Mouse (Mus musculus) stomach, embryonic 14.5 days (tissue): ENCODE measurements around the gene Hspa12a. TPM values are rescaled to one million over a fixed set of nuclear protein-coding genes. Genes with fewer than 3 reads are reported as not detected.
A peak's percentile ranks its signal among the peaks of the same experiment; 100 is the strongest.
"Not testable (repeated sequence)": the region's sequence is repeated elsewhere in the genome, so short reads cannot be mapped to it uniquely, and the experiment has no call there.

ENCODE experiments used
- ATAC-seq: fragments of 200-750 bp; cut with Nextera tagmentation; 2 replicates; pipeline ENCODE4 v1.8.0; 2017; ENCODE audit warnings: low read depth, moderate TSS enrichment; ENCODE audit not compliant: insufficient number of reproducible peaks, insufficient read depth, low FRiP score
- H3K27ac ChIP-seq: fragments of 300-500 bp; sonication (generic); 2 replicates; pipeline ENCODE4 v1.5.1; 2014; ENCODE audit warnings: mild to moderate bottlenecking, low read length, moderate library complexity, mixed read lengths
- H3K27me3 ChIP-seq: fragments of 300-500 bp; sonication (generic); 2 replicates; pipeline ENCODE4 v1.6.1; 2014; ENCODE audit warnings: low read length, control low read depth, mixed read lengths; ENCODE audit not compliant: control insufficient read depth, insufficient read depth
- H3K36me3 ChIP-seq: fragments of 300-500 bp; sonication (generic); 2 replicates; pipeline ENCODE4 v1.6.1; 2014; ENCODE audit warnings: mild to moderate bottlenecking, control low read depth, low read length, moderate library complexity, mixed read lengths; ENCODE audit not compliant: control insufficient read depth, insufficient read depth
- H3K4me1 ChIP-seq: fragments of 300-500 bp; sonication (generic); 2 replicates; pipeline ENCODE4 v1.6.1; 2014; ENCODE audit warnings: low read length, control low read depth, mixed read lengths; ENCODE audit not compliant: control insufficient read depth, insufficient read depth
- H3K4me2 ChIP-seq: fragments of 300-500 bp; sonication (generic); replicated peaks from 2 replicates; pipeline ENCODE4 v1.6.1; 2014; ENCODE audit warnings: low read depth, low read length, control low read depth
- H3K4me3 ChIP-seq: fragments of 300-500 bp; sonication (generic); 2 replicates; pipeline ENCODE4 v1.5.1; 2014; ENCODE audit warnings: low read depth, low read length, control low read depth
- H3K9ac ChIP-seq: fragments of 300-500 bp; sonication (generic); replicated peaks from 2 replicates; pipeline ENCODE4 v1.6.1; 2014; ENCODE audit warnings: low read depth, mild to moderate bottlenecking, control low read depth, low read length, moderate library complexity, mixed read lengths
- H3K9me3 ChIP-seq: fragments of 300-500 bp; sonication (generic); 2 replicates; pipeline ENCODE4 v1.6.1; 2016; ENCODE audit warnings: low read depth, low read length, control low read depth; ENCODE audit not compliant: control insufficient read depth
- WGBS: fragments of 180-500 bp; shearing (Covaris S2); extraction: QIAGEN DNeasy Blood & Tissue Kit; methylation state at CpG from one replicate; pipeline ENCODE4 v1.1.7; 2014; 5-methylcytosine and 5-hydroxymethylcytosine counted together
- polyA plus RNA-seq: library from polyadenylated mRNA; unstranded; fragments of >200 nt; fragmentation: Nextera tagmentation; extraction: Ambion mirVana; gene quantifications from 2 replicates; pipeline ENCODE4 v1.2.1, GENCODE M21; 2014

The Hspa12a gene
- polyA plus RNA-seq, 1 experiment from 2014 or later, result 5.0 TPM

DNA sequence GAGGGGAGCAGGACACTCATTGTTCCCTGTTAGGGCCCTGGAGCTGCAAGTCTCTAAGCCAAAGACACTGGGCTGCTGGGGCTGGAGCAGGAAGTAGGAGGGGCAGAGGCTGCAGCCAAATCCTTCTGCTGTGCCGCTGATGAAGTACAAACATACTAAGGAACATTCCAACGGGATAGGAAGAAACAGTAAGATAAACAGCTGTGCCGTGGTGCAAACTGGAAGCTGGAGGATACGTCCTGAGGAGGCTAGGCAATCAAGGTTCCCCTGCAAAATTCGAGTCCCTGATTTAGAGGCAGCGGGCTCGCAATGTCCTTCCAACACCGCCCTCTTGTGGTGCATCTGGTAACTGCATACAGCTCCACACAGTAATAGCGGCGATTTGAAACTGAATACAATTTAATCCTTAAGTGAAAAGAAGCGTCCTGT, 39.5 kb downstream of the Hspa12a start:
- H3K36me3 ChIP-seq, result no peaks in the 10 kb centered on the region
- ATAC-seq, result peak; percentile 42; the same call in 1 of the 2 replicates
- under 1% methylated on average over 11 of the region's 11 CpGs for WGBS
- H3K9ac ChIP-seq, result no peak overlapping the region
- H3K27me3 ChIP-seq, result no peaks in the 10 kb centered on the region
- peak overlapping the region; percentile 34 for H3K4me2 ChIP-seq
- H3K27ac ChIP-seq, result no peak overlapping the region
- H3K9me3 ChIP-seq, result no peaks in the 10 kb centered on the region
- H3K4me3 ChIP-seq, result peak overlapping the region; percentile 4; the same call in 1 of the 2 replicates
- no peaks in the 10 kb centered on the region for H3K4me1 ChIP-seq

DNA sequence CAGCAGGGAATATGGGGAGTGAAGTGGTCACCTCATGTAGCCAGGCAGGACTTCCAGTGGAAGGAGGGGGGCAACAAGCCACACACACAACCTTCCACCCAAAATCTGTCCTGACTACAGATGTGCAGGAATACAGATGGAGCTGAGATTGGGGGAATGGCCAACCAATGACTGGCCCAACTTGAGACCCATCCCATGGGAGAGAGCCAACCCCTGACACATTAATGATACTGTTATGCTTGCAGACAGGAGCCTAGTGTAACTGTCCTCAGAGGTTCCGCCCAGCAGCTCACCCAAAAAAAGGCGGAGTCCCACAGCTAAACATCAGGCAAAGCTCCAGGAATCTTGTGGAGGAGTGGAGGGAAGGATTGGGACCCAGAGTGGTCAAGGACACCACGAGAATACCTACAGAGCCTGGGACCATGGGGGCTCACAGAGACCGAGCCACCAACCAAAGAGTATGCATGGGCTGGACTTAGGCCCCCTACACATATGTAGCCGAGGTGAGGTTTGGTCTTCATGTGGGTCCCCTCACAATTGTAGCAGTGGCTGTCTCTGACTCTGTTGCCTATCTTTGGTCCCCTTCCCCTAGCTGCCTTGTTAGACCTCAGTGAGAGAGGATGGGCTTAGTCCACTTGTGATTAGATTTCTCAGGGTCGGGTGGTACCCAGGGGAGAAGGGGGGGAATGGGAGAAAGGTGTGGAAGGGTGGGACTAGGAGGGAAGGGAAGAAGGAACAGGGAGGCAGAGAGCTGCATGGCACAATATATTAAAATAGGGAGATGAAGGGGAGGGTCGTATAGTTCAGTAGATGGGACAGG, 40.2 kb downstream of the Hspa12a start:
- ATAC-seq, result no peak
- no peak overlapping the region for H3K27ac ChIP-seq
- no peak overlapping the region for H3K9ac ChIP-seq
- H3K4me1 ChIP-seq, result no peaks in the 10 kb centered on the region
- H3K27me3 ChIP-seq, result no peaks in the 10 kb centered on the region
- H3K36me3 ChIP-seq, result no peaks in the 10 kb centered on the region
- H3K4me2 ChIP-seq, result peak overlapping the region; percentile 34; the same call in 1 of the 2 replicates
- H3K9me3 ChIP-seq, result no peaks in the 10 kb centered on the region
- H3K4me3 ChIP-seq, result peak overlapping the region; percentile 4; the same call in 1 of the 2 replicates
- WGBS, result 59% methylated on average over 7 of the region's 7 CpGs

- not testable (repeated sequence) for H3K36me3 ChIP-seq, H3K9ac ChIP-seq, ATAC-seq, H3K4me2 ChIP-seq, H3K4me3 ChIP-seq, H3K27ac ChIP-seq, H3K27me3 ChIP-seq, H3K9me3 ChIP-seq, H3K4me1 ChIP-seq
- 90% methylated on average over 10 of the region's 10 CpGs for whole genome bisulfite sequencing
Observed at GRCm38 (mm10) chr19:58900471-58900870, 43.0 kb downstream of the Hspa12a start.

- Histone ChIP-seq H3K27ac (no peak overlapping the region), H3K9me3 (no peaks in the 10 kb centered on the region), H3K4me1 (no peaks in the 10 kb centered on the region), H3K9ac (no peak overlapping the region), H3K36me3 (no peaks in the 10 kb centered on the region), H3K4me3 (no peak overlapping the region), H3K4me2 (no peak overlapping the region), H3K27me3 (no peaks in the 10 kb centered on the region)
- 66% methylated on average over 3 of the region's 3 CpGs for WGBS
- ATAC-seq, result no peak
Observed at GRCm38 (mm10) chr19:58896216-58896615, 47.2 kb downstream of the Hspa12a start.

DNA sequence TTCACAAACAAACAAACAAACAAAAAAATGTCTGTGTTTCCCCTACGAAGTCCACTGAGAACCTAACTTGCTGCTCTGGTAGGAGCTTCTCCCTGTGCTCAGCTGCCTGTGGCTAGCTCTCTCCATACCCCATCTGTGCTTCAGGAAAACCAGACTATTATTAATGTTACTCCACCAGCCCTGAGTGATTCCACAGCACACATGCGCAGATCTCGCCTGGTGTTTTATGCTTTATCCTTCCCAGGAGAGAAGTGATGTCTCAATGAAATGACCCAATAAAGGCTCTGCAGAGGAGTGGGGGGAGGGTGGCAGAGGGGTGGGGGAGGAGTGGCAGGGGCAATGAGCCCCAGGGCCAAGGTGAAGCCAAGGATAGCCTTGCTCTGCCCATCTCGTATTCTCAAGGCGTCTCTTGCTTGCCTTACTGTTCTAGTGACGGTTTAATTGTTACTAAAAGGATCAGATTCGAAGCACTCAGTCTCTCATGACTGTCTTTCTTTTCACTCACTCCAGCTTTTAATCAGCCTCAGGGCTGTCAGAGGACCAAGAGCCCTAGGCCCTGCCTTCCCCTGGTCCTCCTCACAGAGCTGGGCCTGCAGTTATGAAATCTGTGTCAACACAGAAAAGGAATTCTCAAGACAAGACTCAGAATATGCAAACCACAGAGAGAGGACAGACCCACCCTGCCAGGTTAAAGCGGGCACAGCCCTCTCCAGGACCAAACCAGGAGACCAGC, 54.0 kb downstream of the Hspa12a start:
- Histone ChIP-seq H3K4me2 (no peak overlapping the region), H3K4me1 (no peaks in the 10 kb centered on the region), H3K36me3 (no peaks in the 10 kb centered on the region), H3K9ac (no peak overlapping the region), H3K9me3 (no peaks in the 10 kb centered on the region), H3K27ac (no peak overlapping the region), H3K27me3 (no peaks in the 10 kb centered on the region), H3K4me3 (no peak overlapping the region)
- ATAC-seq, result no peak
- 72% methylated on average over 8 of the region's 8 CpGs for WGBS

- no peak overlapping the region for H3K27ac ChIP-seq
- H3K4me2 ChIP-seq, result no peak overlapping the region
- H3K36me3 ChIP-seq, result no peaks in the 10 kb centered on the region
- no peaks in the 10 kb centered on the region for H3K4me1 ChIP-seq
- no peak overlapping the region for H3K9ac ChIP-seq
- H3K27me3 ChIP-seq, result no peaks in the 10 kb centered on the region
- H3K9me3 ChIP-seq, result no peaks in the 10 kb centered on the region
- WGBS, result 66% methylated on average over 7 of the region's 7 CpGs
- ATAC-seq, result no peak
- no peak overlapping the region for H3K4me3 ChIP-seq
Observed at GRCm38 (mm10) chr19:58886467-58886866, 57.0 kb downstream of the Hspa12a start.

GRCm38 (mm10) chr19:58883451-58883850, 60.0 kb downstream of the Hspa12a start:
- ATAC-seq, result no peak
- peaks cover 2% of the 10 kb centered on the region; the same call in 1 of the 2 replicates for H3K4me1 ChIP-seq
- 74% methylated on average over 3 of the region's 3 CpGs for WGBS
- no peak overlapping the region for H3K4me3 ChIP-seq
- no peak overlapping the region for H3K9ac ChIP-seq
- no peak overlapping the region for H3K4me2 ChIP-seq
- no peaks in the 10 kb centered on the region for H3K36me3 ChIP-seq
- H3K27me3 ChIP-seq, result no peaks in the 10 kb centered on the region
- H3K27ac ChIP-seq, result no peak overlapping the region
- no peaks in the 10 kb centered on the region for H3K9me3 ChIP-seq

- Histone ChIP-seq H3K4me3 (no peak overlapping the region), H3K27me3 (no peaks in the 10 kb centered on the region), H3K36me3 (no peaks in the 10 kb centered on the region), H3K9ac (no peak overlapping the region), H3K27ac (no peak overlapping the region), H3K4me1 (peaks cover 4% of the 10 kb centered on the region; the same call in 1 of the 2 replicates), H3K9me3 (no peaks in the 10 kb centered on the region), H3K4me2 (no peak overlapping the region)
- 74% methylated on average over 4 of the region's 4 CpGs for WGBS
- no peak for ATAC-seq
Observed at GRCm38 (mm10) chr19:58882336-58882735, 61.1 kb downstream of the Hspa12a start.
